Mouse (Mus musculus) intestine, embryonic 14.5 days (tissue): ENCODE data around the gene Gm29427. TPM values are rescaled to one million over a fixed set of nuclear protein-coding genes. Genes with fewer than 3 reads are reported as not detected.

ENCODE experiments used
- polyA plus RNA-seq: library from polyadenylated mRNA; unstranded; fragments of >200 nt; fragmentation: Nextera tagmentation; extraction: Ambion mirVana; gene quantifications from 2 replicates; pipeline ENCODE4 v1.2.1, GENCODE M21; 2014

The Gm29427 gene
- polyA plus RNA-seq, 1 experiment from 2014 or later = not detected

Other genes with a start within 250 kb of the Gm29427 start
- 0.09 and 0.12 TPM in 2 replicates for gene Zp3r, start 86.2 kb downstream of the Gm29427 start, polyA plus RNA-seq
- 2.2 and 3.5 TPM in 2 replicates for gene C4bp, start 54.2 kb downstream of the Gm29427 start, polyA plus RNA-seq
- gene Yod1, start 1.5 kb upstream of the Gm29427 start, polyA plus RNA-seq = 7.5 and 8.1 TPM in 2 replicates
- gene Pfkfb2, start 13.5 kb upstream of the Gm29427 start, polyA plus RNA-seq = 9.4 and 9.8 TPM in 2 replicates
- gene AA986860, start 16.2 kb upstream of the Gm29427 start, polyA plus RNA-seq = 55.7 and 61.4 TPM in 2 replicates
- gene Fcamr, start 85.1 kb upstream of the Gm29427 start, polyA plus RNA-seq = 0.16 TPM in 1 of 2 replicates, not detected in the other
- 0.71 and 0.76 TPM in 2 replicates for gene Pigr, start 110.9 kb upstream of the Gm29427 start, polyA plus RNA-seq
- gene Fcmr, start 149.9 kb upstream of the Gm29427 start, polyA plus RNA-seq = 4.6 and 5.2 TPM in 2 replicates
- not detected in 2 replicates for gene Il24, start 171.7 kb upstream of the Gm29427 start, polyA plus RNA-seq
- gene Il20, start 195.7 kb upstream of the Gm29427 start, polyA plus RNA-seq = not detected in 2 replicates
- gene Il19, start 224.3 kb upstream of the Gm29427 start, polyA plus RNA-seq = not detected in 2 replicates